Mouse (Mus musculus) lung, adult 2 months (tissue): Measurements from ENCODE around the gene Nudt9.

Experiments used
- CTCF ChIP-seq: fragments of 200-500 bp; IDR thresholded peaks from 2 replicates; pipeline ENCODE4 v1.5.1; 2011; ENCODE audit warnings: mild to moderate bottlenecking, low read length, control low read depth; ENCODE audit not compliant: insufficient read depth
- POLR2A ChIP-seq: fragments of 200-500 bp; IDR thresholded peaks from 2 replicates; pipeline ENCODE4 v1.6.1; 2011; ENCODE audit warnings: low read depth, mild to moderate bottlenecking, control low read depth, low read length, borderline replicate concordance; ENCODE audit errors: extremely low read depth

DNA sequence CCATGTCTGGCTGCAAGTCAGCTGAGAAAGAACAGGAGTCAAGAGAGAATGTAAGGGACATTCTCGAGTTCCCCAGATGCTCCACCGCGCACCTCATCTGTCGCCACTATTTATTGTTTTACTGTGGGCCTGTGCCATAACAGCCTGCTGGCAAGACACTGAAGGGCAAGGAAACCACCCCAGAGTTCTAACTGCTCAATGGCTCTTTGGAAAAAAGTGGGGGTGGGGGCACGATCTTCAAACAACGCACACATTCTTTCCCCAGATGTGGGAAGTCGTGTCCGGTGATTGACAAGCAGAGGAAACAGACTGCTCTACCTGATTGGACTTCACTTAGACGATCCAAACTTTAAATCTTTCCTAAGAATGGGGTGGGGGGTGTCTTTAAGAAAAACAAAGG lies 65.9 kb downstream of the Nudt9 start:
- no peak for TF ChIP-seq POLR2A
- no peak for TF ChIP-seq CTCF
